Mouse (Mus musculus) cerebellum, postnatal 36 days (tissue): Measurements from ENCODE around the gene Med29.
"Not testable (repeated sequence)": the region's sequence is repeated elsewhere in the genome, so short reads cannot be mapped to it uniquely, and the experiment has no call there.

Source experiments
- DNase-seq, 2 experiments: peaks; one replicate each; pipeline ENCODE4 v3.0.0; 2021 to 2022; ENCODE audit warnings: mixed read lengths in 2 of 2

The Med29 gene

GRCm38 (mm10) chr7:28395425-28395824 lies 2.9 kb upstream of the Med29 start:
- DNase-seq, result no peak

DNA sequence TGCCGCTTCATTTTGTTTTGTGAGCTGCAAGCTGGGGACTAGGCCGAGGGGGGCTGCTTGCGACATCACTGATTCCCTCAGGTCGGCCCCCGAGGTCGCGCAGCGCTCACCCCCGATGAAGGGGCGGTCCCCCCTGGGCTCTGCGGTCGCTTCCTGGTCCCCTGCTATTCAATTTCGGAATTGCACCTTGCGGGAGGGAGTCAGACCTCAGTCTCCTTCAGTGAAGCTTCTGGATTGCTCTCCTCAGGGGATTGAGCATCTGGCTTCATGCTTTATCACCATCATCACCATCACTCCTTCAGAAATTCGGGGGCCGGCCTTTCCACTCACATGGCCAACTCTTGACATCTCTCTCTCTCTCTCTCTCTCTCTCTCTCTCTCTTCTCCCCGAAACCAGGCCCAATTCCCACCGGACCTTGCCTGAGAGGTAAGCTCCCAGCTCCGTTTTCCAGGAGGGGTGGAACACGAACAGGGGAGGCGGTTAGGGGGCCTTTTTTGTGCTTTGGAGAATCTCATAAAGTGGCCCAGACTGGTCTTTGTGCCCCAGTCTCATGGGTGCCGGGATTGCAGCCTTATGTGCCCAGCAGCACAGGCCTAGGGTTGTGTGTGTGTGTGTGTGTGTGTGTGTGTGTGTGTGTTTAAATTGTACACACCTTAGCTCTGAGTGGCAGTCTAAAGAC lies 904 bp upstream of the Med29 start:
- DNase-seq, result no peak

- DNase-seq, result no peak
These were observed 2.2 kb downstream of the Med29 start for GRCm38 (mm10) chr7:28390331-28390730.

GRCm38 (mm10) chr7:28387384-28387783 lies 5.1 kb downstream of the Med29 start:
- DNase-seq, result not testable (repeated sequence)

DNA sequence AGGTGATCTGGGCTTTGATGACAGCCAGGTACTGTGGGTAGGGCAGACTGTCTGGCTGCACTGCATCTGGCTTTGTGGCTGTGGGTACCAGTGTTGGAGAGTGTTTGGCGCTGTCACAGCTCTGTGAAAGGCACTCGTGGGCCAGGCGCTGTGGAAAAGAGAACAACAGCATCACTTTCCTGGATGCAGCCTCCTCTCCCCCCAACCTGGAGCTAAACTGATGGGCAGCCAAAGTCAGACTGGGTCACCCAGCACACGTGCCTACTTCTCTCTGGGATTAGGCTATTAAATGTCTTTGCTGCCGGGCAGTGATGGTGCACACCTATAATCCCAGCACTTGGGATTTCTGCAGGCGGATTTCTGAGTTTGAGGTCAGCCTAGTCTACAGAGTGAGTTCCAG lies 5.6 kb downstream of the Med29 start:
- DNase-seq, result not testable (repeated sequence)

DNA sequence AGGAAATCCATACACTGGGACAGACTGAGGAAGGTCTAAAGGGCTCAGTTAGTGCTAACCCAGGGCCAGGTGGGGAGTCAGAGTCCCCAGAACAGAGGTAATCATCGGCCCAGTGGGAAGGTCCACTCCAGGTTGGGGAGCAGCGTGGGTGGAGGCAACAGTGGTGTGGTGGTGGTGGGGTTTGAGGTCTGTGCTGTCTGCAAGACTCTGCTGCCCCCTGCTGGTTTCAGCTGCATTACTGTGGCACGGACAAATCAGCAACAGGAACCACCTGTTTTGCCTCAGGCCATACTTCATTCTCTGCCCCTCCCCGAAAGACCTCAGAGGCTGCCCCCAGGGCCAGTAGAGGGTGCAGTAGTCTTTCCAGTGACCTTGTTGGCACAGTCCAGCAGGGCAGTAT lies 6.0 kb downstream of the Med29 start:
- peak; percentile 68 to 72 for DNase-seq

GRCm38 (mm10) chr7:28386007-28386406 lies 6.5 kb downstream of the Med29 start:
- DNase-seq, result no peak

DNA sequence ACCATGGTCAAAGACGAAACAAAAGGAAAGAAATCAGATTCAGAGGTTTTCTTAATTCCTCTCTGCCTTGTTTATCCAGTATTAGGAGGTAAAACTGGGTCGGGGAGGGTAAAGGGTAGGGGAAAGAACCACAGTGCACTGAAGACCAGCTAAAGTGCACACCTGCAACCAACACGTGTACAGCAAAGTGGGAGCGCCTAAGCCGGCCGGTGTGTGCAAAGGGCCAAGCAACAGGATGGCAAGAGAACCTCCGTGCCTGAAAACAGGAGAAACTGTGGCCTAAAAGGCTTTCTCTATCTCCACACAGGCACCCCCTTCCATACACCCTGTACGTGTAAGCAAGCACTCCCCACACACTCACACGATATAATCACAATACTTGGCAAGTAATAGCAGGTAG lies 7.3 kb downstream of the Med29 start:
- DNase-seq, result no peak

GRCm38 (mm10) chr7:28384162-28384561 lies 8.3 kb downstream of the Med29 start:
- DNase-seq, result no peak

DNA sequence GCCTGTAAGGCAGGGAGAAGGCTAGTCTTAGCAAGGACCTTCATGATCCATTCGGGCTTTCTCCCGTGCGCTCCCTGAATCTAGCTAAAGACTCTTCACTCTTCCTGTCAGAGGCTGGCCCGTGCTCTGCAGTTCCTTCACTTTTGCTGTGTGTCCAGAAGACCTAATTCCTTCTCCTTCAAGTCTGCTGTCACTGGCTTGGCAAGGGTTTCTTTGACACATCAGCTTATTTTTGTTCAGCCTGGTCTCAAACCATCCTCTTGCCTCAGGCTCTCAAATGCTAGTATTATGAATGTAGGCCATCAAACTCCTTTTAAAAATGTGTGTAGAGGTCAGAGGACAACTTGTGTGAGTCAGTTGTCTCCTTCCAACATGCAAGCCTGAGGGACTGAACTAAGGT lies 8.9 kb downstream of the Med29 start:
- DNase-seq, result no peak

GRCm38 (mm10) chr7:28382981-28383396 lies 9.5 kb downstream of the Med29 start:
- DNase-seq, result no peak

DNA sequence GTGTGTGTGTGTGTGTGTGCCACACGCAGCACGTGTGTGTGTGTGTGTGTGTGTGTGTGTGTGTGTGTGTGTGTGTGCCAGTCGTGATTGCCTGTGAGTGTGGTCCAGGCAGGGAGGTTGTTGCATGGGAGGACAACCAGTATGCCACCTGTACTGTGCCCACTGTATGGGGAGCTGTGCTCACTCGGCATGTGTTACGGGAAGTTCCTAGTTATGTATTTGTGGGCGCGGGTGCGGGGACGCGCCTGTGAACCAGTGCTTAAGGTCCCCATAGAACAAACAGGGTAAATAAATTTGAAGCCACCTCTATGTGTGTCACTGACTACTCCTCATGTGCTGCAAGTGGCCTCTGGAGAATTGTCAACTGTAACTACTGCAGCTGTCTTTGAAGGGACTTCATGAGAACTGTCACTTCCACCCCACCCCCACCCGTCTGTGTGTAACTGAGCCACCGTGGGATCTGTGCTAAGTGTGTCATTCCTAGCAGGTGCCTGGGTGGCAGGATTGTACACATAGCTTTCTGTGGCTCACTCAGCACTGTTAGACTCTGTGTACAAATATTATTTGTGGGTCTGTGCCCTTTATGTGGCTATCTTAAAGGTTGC lies 10.1 kb downstream of the Med29 start:
- DNase-seq, result no peak

DNA sequence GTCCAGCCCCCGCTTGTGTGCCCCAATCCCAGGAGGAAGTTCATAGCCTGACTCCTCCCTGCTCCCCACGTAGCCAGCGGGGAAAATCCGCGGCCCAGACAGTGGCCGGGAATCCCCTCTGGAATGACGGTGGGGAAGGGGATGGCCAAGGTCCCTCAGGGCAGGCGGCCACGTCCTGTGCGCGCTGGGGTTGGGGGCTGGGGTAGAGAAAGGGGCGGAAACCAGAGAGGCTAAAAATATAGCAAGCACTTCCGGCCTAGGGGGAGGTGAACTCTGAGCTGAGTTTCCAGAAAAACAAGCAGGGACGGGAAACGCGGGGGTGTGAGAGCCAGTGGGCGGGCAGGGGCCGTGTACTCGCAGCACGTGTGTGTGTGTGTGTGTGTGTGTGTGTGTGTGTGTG lies 10.6 kb downstream of the Med29 start:
- DNase-seq, result peak; percentile 27

DNA sequence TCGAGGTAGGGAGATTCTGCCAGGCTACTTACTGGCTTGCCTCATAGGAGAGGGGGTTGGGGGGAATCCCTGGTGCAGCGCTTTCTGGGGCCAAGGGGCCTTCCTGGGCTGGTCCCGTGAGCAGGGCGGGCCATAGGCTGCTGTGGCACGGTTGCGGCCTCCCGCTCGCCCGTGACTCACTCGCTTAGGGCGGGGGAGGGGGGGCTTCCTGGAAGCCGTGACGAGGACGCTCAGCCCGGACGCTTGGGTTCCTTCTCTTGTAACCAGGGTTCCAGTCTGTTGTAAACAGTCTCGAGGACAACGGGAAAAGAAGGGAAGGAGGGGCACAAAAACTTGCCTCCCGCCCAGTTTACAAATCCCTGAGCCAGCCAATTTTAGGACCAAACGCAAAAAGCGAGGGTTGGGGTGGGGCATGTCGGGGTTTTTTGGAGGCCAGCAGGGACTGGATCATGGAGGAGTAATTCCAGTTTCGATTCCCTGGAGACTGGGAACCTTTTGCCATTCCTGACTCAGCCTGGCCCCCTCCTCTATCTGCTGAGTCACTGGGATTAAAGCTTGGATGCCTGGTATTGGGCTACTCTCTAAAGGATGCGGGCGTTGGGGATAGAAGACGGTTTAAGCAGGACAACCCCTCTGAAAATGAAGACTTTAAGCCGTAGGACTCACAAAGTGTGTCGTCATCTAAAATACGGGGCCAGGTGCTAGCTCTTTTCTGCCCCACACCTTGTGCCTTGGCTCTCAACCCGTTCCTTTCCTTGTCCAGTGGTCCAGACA lies 11.3 kb downstream of the Med29 start:
- no peak for DNase-seq

DNA sequence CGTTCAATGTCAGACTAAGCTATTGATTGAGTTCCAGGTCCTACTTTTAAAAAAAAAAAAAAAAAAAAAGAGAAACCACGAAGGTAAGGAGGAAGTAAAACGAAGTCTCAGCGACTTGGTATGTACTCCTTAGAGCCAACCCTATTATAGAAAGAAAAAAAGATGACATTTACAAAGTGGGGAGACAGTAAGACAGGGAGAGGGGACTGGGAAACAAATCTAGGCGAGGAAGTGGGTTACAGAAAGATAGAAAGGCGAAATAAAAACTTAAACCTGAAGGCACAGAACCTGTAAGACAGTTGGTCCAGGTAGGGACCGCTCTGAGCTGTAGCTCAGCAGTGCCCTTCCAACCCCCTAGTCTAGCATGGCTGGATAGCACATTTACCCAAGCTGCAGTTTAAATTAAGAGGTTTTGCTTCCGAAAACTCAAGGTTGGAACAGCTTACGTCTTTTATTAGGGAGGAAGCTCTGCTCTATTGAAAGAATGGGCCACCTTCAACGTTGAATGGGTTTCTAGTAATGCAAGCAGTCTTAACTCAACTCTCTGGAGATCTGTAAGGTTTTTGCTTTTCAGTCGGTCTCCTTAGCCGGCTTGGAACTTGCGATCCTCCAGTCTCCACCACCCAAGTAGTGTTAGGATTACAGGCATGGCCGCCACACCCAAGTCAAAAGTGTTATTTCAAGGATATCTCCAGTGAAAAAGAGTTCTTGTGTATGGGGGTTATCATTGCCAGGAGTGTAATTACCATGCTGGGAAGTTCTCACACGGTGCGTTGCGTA lies 12.1 kb downstream of the Med29 start, which contains the start of gene Zfp36:
Gene Zfp36, minus strand, starts transcription at position 17 of the 780 bp plus-strand sequence.
- DNase-seq, result no peak

GRCm38 (mm10) chr7:28378769-28379651 lies 13.5 kb downstream of the Med29 start:
- peak; percentile 51 to 64 for DNase-seq

GRCm38 (mm10) chr7:28378066-28378690 lies 14.3 kb downstream of the Med29 start:
- DNase-seq, result no peak

GRCm38 (mm10) chr7:28377190-28378065 lies 15.1 kb downstream of the Med29 start:
- DNase-seq, result no peak

- DNase-seq, result peak in 1 of 2 experiments; percentile 33
These were observed 16.3 kb downstream of the Med29 start for GRCm38 (mm10) chr7:28376011-28376771.
